Mouse (Mus musculus) lung, embryonic 16.5 days (tissue): ENCODE data around the gene Vac14. TPM values are rescaled to one million over a fixed set of nuclear protein-coding genes. Genes with fewer than 3 reads are reported as not detected.

ENCODE experiments used
- ATAC-seq: fragments of 200-750 bp; cut with Nextera tagmentation; 2 replicates; pipeline ENCODE4 v1.8.0; 2017; ENCODE audit warnings: low read depth, mild to moderate bottlenecking, moderate library complexity
- H3K27ac ChIP-seq: fragments of 300-500 bp; sonication (generic); 2 replicates; pipeline ENCODE4 v1.5.1; 2014; ENCODE audit warnings: mild to moderate bottlenecking, control low read depth, low read length
- H3K27me3 ChIP-seq: fragments of 300-500 bp; sonication (generic); 2 replicates; pipeline ENCODE4 v1.6.1; 2014; ENCODE audit warnings: low read depth, low read length, mixed read lengths; ENCODE audit not compliant: control insufficient read depth, insufficient read depth
- H3K36me3 ChIP-seq: fragments of 300-500 bp; sonication (generic); 2 replicates; pipeline ENCODE4 v1.6.1; 2014; ENCODE audit warnings: low read length; ENCODE audit not compliant: control insufficient read depth, insufficient read depth
- H3K4me1 ChIP-seq: fragments of 300-500 bp; sonication (generic); replicated peaks from 2 replicates; pipeline ENCODE4 v1.6.1; 2014; ENCODE audit warnings: low read length, mixed read lengths; ENCODE audit not compliant: control insufficient read depth, insufficient read depth
- H3K4me2 ChIP-seq: fragments of 300-500 bp; sonication (generic); 2 replicates; pipeline ENCODE4 v1.6.1; 2014; ENCODE audit warnings: low read depth, low read length, control low read depth
- H3K4me3 ChIP-seq: fragments of 300-500 bp; sonication (generic); 2 replicates; pipeline ENCODE4 v1.5.1; 2014; ENCODE audit warnings: mild to moderate bottlenecking, low read length, control low read depth
- H3K9ac ChIP-seq: fragments of 300-500 bp; sonication (generic); 2 replicates; pipeline ENCODE4 v1.6.1; 2014; ENCODE audit warnings: low read length, control low read depth
- H3K9me3 ChIP-seq: fragments of 300-500 bp; sonication (generic); 2 replicates; pipeline ENCODE4 v1.6.1; 2016; ENCODE audit warnings: low read length; ENCODE audit not compliant: control insufficient read depth
- WGBS: fragments of 180-500 bp; shearing (Covaris S2); extraction: QIAGEN DNeasy Blood & Tissue Kit; methylation state at CpG from one replicate; pipeline ENCODE4 v1.1.7; 2014; 5-methylcytosine and 5-hydroxymethylcytosine counted together
- polyA plus RNA-seq: library from polyadenylated mRNA; unstranded; fragments of >200 nt; fragmentation: Nextera tagmentation; extraction: Ambion mirVana; gene quantifications from 2 replicates; pipeline ENCODE4 v1.2.1, GENCODE M21; 2015

Gene Vac14
- polyA plus RNA-seq, 1 experiment from 2014 or later: 16.5 TPM

GRCm38 (mm10) chr8:110702636-110703459, 84.5 kb downstream of the Vac14 start:
- 46% methylated on average over 9 of the region's 9 CpGs for WGBS

GRCm38 (mm10) chr8:110703460-110704061, 85.2 kb downstream of the Vac14 start:
- Histone ChIP-seq H3K36me3 (no peaks in the 10 kb centered on the region), H3K27ac (peak overlapping the region; percentile 81), H3K27me3 (no peaks in the 10 kb centered on the region), H3K4me2 (no peak overlapping the region), H3K9me3 (no peaks in the 10 kb centered on the region), H3K4me1 (peaks cover 38% of the 10 kb centered on the region), H3K9ac (no peak overlapping the region), H3K4me3 (no peak overlapping the region)
- ATAC-seq: no peak
- 61% methylated on average over 9 of the region's 9 CpGs for whole genome bisulfite sequencing

More at GRCm38 (mm10) chr8:110702636-110703459, 84.5 kb downstream of the Vac14 start:
- peak; percentile 87 for ATAC-seq
- Histone ChIP-seq H3K36me3 (no peaks in the 10 kb centered on the region), H3K4me1 (peaks cover 35% of the 10 kb centered on the region), H3K9ac (no peak overlapping the region), H3K9me3 (no peaks in the 10 kb centered on the region), H3K4me3 (no peak overlapping the region), H3K27me3 (no peaks in the 10 kb centered on the region), H3K4me2 (no peak overlapping the region), H3K27ac (peak overlapping the region; percentile 81)

DNA sequence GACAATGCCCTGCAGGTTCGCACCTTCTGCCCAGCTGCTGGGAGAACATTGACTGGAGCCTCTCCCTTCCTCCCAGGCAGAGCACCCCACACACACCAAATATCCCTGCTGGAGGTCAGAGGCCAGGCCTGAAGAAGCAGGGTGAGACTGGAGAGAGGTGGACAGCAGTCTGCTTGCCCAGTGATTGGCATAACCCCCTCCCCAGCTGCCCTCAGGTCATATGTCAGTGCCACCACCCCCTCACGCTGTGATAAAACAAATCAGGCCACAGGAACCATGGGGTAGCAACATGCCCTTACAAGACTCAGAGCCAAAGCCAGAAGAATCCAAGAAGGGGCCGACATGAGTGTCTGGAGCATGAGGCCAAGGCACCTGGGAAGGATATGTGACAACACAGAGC, 85.7 kb downstream of the Vac14 start:
- ATAC-seq: no peak
- Histone ChIP-seq H3K27me3 (no peaks in the 10 kb centered on the region), H3K4me2 (no peak overlapping the region), H3K4me3 (no peak overlapping the region), H3K4me1 (peaks cover 39% of the 10 kb centered on the region), H3K9me3 (no peaks in the 10 kb centered on the region), H3K36me3 (no peaks in the 10 kb centered on the region), H3K27ac (peak overlapping the region; percentile 49), H3K9ac (no peak overlapping the region)
- 74% methylated on average over 3 of the region's 3 CpGs for WGBS

DNA sequence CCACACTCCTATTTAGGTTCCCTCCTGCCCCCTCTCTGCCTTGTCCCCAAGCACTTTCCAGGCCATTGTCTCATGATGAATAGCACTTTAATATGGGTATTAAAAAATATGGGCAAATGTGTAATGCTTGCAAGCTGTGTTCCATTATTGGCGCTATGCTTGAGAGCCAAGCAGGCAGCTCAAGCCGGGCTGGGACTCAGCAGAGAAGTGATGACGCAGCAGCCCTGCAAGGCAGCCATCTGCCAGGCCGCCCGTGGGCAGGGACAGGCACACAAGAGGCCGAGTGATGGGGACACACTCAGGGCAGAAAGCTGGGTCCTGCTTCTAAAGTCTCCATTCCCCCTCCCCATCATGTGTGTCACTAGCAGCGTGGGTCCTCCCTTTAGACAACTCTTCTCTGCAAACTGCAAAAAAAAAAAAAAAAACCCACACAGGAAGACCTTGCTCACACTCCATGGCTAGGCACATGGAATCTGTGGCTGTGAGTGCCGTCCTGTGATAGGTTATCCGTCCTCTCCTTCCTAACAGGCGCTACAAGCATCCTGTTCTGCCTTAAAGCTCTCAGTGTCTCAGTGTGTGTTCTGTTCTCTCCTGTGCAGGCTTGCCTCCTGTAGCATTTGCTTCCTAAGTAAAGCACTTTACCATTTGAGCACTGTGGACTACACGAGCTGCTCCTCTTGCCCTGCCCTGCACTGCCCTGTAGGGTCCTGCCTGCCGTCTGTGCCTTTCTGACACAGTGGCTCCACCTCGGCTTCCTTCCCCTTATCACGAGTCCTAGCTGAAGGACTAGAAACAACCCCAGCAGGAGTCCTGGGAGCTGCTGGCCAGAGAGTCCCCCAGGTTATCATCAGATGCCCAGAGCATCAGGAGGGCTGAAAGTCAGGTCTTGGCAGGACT, 87.3 kb downstream of the Vac14 start:
- 0 out of 2 replicates have a peak overlapping the region, but pooled peaks have one; percentile 6 for H3K9ac ChIP-seq
- 55% methylated on average over 14 of the region's 14 CpGs for WGBS
- no peaks in the 10 kb centered on the region for H3K9me3 ChIP-seq
- no peaks in the 10 kb centered on the region for H3K36me3 ChIP-seq
- ATAC-seq: peak; percentile 52
- H3K4me3 ChIP-seq: no peak overlapping the region
- peak overlapping the region; percentile 71 for H3K27ac ChIP-seq
- H3K27me3 ChIP-seq: no peaks in the 10 kb centered on the region
- peaks cover 52% of the 10 kb centered on the region for H3K4me1 ChIP-seq
- H3K4me2 ChIP-seq: no peak overlapping the region

DNA sequence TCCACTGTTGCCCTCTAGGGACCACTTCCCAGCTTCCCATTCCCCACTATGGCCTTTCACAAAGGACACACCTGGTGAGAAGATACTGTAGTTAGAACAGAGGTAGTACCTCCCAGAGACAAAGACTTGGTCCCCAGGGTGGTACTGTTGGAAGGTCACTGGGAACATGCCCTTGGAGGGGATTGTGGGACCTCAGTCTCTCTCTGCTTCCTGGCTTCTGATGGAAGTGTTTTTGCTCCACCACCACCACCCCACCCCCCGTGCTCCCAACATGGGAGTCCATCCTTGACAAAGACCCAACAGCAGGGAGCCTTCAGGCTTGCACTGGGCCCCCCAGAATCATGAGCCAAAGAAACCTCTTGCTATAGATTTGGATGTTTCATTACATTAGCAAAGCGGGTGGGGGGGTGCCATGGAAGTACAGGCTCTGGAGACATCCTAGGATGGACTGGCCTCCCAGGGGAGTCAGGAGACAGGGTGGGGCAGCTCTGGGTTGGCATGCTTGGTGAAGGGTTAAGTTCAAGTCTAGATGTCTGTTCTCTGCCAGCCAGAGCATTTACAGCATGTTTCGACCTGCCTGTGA, 88.0 kb downstream of the Vac14 start:
- WGBS: 71% methylated on average over 3 of the region's 3 CpGs
- Histone ChIP-seq H3K27ac (peak overlapping the region; percentile 71), H3K27me3 (no peaks in the 10 kb centered on the region), H3K4me2 (no peak overlapping the region), H3K9me3 (no peaks in the 10 kb centered on the region), H3K4me3 (no peak overlapping the region), H3K9ac (0 out of 2 replicates have a peak overlapping the region, but pooled peaks have one; percentile 6), H3K4me1 (peaks cover 60% of the 10 kb centered on the region), H3K36me3 (no peaks in the 10 kb centered on the region)
- no peak for ATAC-seq

- WGBS: 67% methylated on average over 11 of the region's 11 CpGs
- Histone ChIP-seq H3K27me3 (no peaks in the 10 kb centered on the region), H3K9me3 (no peaks in the 10 kb centered on the region), H3K4me3 (no peak overlapping the region), H3K4me2 (no peak overlapping the region), H3K9ac (no peak overlapping the region), H3K36me3 (0 out of 2 replicates have a peak, but pooled peaks cover 2% of the 10 kb centered on the region), H3K27ac (no peak overlapping the region), H3K4me1 (peaks cover 73% of the 10 kb centered on the region)
- no peak for ATAC-seq
Measured at GRCm38 (mm10) chr8:110708429-110708828, 90.0 kb downstream of the Vac14 start.

DNA sequence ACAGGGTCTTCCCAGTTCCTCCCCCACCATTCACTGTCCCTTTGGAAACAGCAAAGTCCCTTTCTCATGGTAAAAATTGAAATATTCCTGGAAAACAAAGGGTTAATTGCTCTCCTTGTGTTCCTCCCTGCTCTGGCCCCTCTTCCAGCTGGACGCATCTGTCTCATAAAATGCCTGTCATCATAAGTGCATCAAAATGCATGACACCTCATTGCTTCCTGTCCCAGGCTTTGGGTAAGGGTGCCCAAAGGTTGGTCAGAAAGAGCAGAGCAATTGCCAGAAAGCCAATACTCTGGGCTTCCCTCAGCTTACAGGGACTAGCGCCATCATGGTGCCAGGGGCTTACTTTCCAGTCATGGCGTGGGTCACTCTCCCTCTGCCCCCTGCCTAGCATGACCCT, 92.2 kb downstream of the Vac14 start:
- Histone ChIP-seq H3K27ac (peak overlapping the region; percentile 90), H3K36me3 (0 out of 2 replicates have a peak, but pooled peaks cover 2% of the 10 kb centered on the region), H3K9me3 (no peaks in the 10 kb centered on the region), H3K4me2 (no peak overlapping the region), H3K27me3 (no peaks in the 10 kb centered on the region), H3K9ac (peak overlapping the region; percentile 52; the same call in 1 of the 2 replicates), H3K4me1 (peaks cover 53% of the 10 kb centered on the region), H3K4me3 (no peak overlapping the region)
- ATAC-seq: peak; percentile 64
- 46% methylated on average over 3 of the region's 3 CpGs for WGBS

- Histone ChIP-seq H3K4me1 (peaks cover 53% of the 10 kb centered on the region), H3K27me3 (no peaks in the 10 kb centered on the region), H3K27ac (peak overlapping the region; percentile 90), H3K9ac (peak overlapping the region; percentile 52), H3K4me3 (no peak overlapping the region), H3K36me3 (0 out of 2 replicates have a peak, but pooled peaks cover 2% of the 10 kb centered on the region), H3K4me2 (no peak overlapping the region), H3K9me3 (no peaks in the 10 kb centered on the region)
- 42% methylated on average over 13 of the region's 13 CpGs for WGBS
- peak; percentile 85 for ATAC-seq
Measured at GRCm38 (mm10) chr8:110711271-110711934, 93.0 kb downstream of the Vac14 start.
